Mouse (Mus musculus) ES-E14 (cell line): ENCODE data around the gene Sec16a.
"Not testable (repeated sequence)": the region's sequence is repeated elsewhere in the genome, so short reads cannot be mapped to it uniquely, and the experiment has no call there.

Source experiments
- CHD2 ChIP-seq: IDR thresholded peaks from 2 replicates; pipeline ENCODE4 v1.6.1; 2014; ENCODE audit warnings: mild to moderate bottlenecking, low read depth, low read length, inconsistent platforms
- MAFK ChIP-seq: IDR thresholded peaks from 2 replicates; pipeline ENCODE4 v1.6.1; 2014; ENCODE audit warnings: mild to moderate bottlenecking, low read depth, low read length, inconsistent platforms; ENCODE audit not compliant: insufficient read depth

DNA sequence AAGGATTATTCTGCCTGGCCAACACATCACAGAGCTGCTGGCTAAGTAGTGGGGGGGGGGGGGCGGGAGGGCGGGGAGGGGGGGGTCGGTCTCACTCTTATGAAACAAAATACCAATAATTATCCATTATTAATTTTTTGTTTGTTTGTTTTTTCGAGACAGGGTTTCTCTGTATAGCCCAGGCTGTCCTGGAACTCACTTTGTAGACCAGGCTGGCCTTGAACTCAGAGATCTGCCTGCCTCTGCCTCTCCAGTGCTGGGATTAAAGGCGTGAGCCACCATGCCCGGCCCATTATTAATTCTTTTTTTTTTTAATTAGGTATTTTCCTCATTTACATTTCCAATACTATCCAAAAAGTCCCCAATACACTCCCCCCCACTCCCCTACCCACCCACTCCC, 64.1 kb downstream of the Sec16a start:
- TF ChIP-seq MAFK, CHD2: not testable (repeated sequence)
